Mouse (Mus musculus): ENCODE results near the gene Tatdn2. TPM values are rescaled to one million over a fixed set of nuclear protein-coding genes. Genes with fewer than 3 reads are reported as not detected.

Gene Tatdn2
- polyA plus RNA-seq, 1 experiment = 24.3 TPM

DNA sequence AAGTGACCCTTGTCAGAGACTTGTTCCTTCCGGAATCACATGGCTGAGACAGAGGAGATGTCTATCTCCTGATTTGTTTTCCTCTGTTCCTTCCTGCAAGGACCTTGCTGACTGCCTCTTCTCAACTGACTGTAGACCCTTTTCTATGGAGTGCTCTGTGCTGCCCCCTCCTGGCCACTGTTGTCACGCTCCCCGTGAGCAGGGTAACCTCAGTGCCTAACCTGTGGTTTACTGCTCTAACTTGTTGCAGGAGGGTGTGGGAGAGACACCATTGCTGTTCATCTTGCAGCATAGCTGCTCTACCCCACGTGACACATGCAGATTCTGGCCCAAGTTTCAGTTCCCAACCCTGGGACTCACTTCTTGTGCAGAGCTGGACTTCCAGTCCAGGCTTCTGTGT is 15.6 kb upstream of the Tatdn2 start:
- Histone ChIP-seq H3K4me3 (ENCODE audit: extremely low read depth, insufficient read depth, insufficient read length) (no peak overlapping the region), H3K4me1 (ENCODE audit: control insufficient read depth, insufficient read depth, insufficient read length) (peaks cover 9% of the 10 kb centered on the region; the same call in 1 of the 2 replicates), H3K36me3 (ENCODE audit: control insufficient read depth, insufficient read depth, low read length) (peaks cover 22% of the 10 kb centered on the region), H3K27ac (ENCODE audit: insufficient read depth, low read length) (0 out of 2 replicates have a peak overlapping the region, but pooled peaks have one; percentile 1), H3K27me3 (ENCODE audit: control insufficient read depth, insufficient read depth, low read length) (no peaks in the 10 kb centered on the region)
- 7% methylated on average over 4 of the region's 4 CpGs for WGBS
- DNase-seq (ENCODE audit: low read depth in 1 of 2, low spot score in 2 of 2) = peak; percentile 59 to 88
- peak; percentile 94; the same call in 1 of the 2 replicates for TF ChIP-seq CTCF (IDR thresholded peaks at IDR 0.05; ENCODE audit: extremely low read depth, insufficient read depth, insufficient read length, insufficient replicate concordance)
- TF ChIP-seq POLR2A (IDR thresholded peaks at IDR 0.05; ENCODE audit: low read depth, low read length) = no peak

DNA sequence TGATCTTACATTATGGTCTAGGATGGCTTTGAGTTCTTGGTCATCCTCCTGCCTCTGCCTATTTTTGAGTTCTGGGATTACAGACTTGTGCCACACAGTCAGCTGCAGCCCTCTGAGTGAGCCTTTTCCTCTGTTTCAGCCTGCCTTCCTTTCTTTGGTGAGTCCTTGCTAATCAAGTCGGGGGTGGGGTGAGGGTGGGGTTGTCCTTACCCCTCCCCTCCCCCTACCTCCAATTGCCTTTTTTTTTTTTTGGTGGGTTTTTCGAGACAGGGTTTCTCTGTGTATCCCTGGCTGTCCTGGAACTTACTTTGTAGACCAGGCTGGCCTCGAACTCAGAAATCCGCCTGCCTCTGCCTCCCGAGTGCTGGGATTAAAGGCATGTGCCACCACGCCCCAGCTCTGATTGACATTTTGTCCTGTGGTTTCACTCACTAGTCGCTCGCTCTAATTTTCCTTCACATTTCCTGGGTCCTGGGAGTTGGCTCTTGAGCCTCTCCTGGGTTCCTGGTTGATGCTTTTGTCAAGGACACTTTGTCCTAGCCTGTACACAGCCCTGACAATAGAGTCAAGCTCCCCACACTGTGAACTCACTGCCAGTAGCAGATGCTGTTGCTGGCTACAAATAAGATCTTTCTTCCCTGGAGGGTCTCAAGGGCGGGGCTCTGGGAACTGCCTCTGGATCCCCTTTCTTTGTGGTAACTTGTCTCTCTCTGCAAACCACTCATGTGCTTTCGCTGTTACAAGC is 13.6 kb upstream of the Tatdn2 start:
- no peaks in the 10 kb centered on the region for H3K27me3 ChIP-seq (ENCODE audit: control insufficient read depth, insufficient read depth, low read length)
- TF ChIP-seq POLR2A (IDR thresholded peaks at IDR 0.05; ENCODE audit: low read depth, low read length) (no peak), CTCF (IDR thresholded peaks at IDR 0.05; ENCODE audit: extremely low read depth, insufficient read depth, insufficient read length, insufficient replicate concordance) (no peak)
- no peak overlapping the region for H3K4me3 ChIP-seq (ENCODE audit: extremely low read depth, insufficient read depth, insufficient read length)
- no peak overlapping the region for H3K27ac ChIP-seq (ENCODE audit: insufficient read depth, low read length)
- peaks cover 28% of the 10 kb centered on the region for H3K36me3 ChIP-seq (ENCODE audit: control insufficient read depth, insufficient read depth, low read length)
- DNase-seq (ENCODE audit: low read depth in 1 of 2, low spot score in 2 of 2) = no peak
- WGBS = 90% methylated on average over 10 of the region's 10 CpGs
- H3K4me1 ChIP-seq (ENCODE audit: control insufficient read depth, insufficient read depth, insufficient read length) = peaks cover 3% of the 10 kb centered on the region; the same call in 1 of the 2 replicates

DNA sequence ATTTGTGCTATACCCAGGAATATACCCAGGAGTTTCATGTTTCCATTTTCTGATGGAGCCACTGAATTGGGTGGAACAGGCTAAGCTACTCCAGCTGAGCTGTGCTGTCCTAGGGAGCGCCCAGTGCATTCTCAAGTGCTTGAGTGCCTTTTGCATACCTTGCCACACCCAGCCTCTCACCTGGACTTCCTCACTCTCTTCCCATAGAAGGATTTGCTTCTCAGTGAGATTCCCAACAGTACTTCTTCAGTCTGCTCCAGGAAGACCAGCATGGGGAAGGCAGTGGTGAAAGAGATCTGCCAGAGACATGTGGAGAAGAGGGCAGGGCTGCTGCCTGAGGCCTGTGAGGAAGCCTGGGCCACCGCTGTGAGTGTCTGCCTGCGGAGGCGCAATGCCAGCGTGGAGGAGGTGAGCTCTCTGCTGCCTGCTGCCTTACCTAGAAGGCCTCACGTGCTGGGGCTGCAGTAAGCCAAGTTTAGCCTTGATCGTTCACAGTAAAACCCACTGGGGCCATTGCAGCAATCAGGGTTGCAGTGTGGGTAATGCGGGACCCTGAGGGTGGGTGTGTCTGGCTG is 10.2 kb upstream of the Tatdn2 start:
- no peak for TF ChIP-seq POLR2A (IDR thresholded peaks at IDR 0.05; ENCODE audit: low read depth, low read length)
- DNase-seq (ENCODE audit: low read depth in 1 of 2, low spot score in 2 of 2) = no peak
- no peak overlapping the region for H3K4me3 ChIP-seq (ENCODE audit: extremely low read depth, insufficient read depth, insufficient read length)
- 96% methylated on average over 8 of the region's 8 CpGs for WGBS
- peaks cover 32% of the 10 kb centered on the region for H3K36me3 ChIP-seq (ENCODE audit: control insufficient read depth, insufficient read depth, low read length)
- 0 out of 2 replicates have a peak, but pooled peaks cover 2% of the 10 kb centered on the region for H3K4me1 ChIP-seq (ENCODE audit: control insufficient read depth, insufficient read depth, insufficient read length)
- no peak overlapping the region for H3K27ac ChIP-seq (ENCODE audit: insufficient read depth, low read length)
- no peaks in the 10 kb centered on the region for H3K27me3 ChIP-seq (ENCODE audit: control insufficient read depth, insufficient read depth, low read length)

DNA sequence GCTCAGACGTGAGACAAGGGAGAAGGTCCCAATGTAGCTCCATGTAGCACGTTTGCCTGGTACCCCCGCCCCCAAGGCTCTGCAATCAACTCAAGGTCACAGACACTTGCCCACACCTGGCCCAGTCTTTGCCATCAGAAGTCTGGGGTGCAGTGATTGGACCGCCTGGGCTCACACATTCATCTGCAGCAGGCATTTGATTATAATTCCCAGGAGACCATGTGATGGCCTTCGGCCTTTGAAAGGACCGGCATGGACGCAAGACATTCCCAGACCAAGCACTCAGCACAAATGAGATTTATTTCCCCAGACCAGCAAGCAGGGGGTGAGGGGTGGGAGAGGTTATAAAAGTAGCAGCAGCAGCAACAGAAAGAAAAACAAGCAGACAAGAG is 6.8 kb upstream of the Tatdn2 start:
- TF ChIP-seq POLR2A (IDR thresholded peaks at IDR 0.05; ENCODE audit: low read depth, low read length) (no peak), CTCF (IDR thresholded peaks at IDR 0.05; ENCODE audit: extremely low read depth, insufficient read depth, insufficient read length, insufficient replicate concordance) (no peak)
- DNase-seq (ENCODE audit: low read depth in 1 of 2, low spot score in 2 of 2) = no peak
- peak overlapping the region; percentile 61 for H3K27ac ChIP-seq (ENCODE audit: insufficient read depth, low read length)
- peaks cover 29% of the 10 kb centered on the region for H3K36me3 ChIP-seq (ENCODE audit: control insufficient read depth, insufficient read depth, low read length)
- H3K27me3 ChIP-seq (ENCODE audit: control insufficient read depth, insufficient read depth, low read length) = no peaks in the 10 kb centered on the region
- WGBS = 91% methylated on average over 7 of the region's 7 CpGs
- no peak overlapping the region for H3K4me3 ChIP-seq (ENCODE audit: extremely low read depth, insufficient read depth, insufficient read length)
- peaks cover 5% of the 10 kb centered on the region; the same call in 1 of the 2 replicates for H3K4me1 ChIP-seq (ENCODE audit: control insufficient read depth, insufficient read depth, insufficient read length)

DNA sequence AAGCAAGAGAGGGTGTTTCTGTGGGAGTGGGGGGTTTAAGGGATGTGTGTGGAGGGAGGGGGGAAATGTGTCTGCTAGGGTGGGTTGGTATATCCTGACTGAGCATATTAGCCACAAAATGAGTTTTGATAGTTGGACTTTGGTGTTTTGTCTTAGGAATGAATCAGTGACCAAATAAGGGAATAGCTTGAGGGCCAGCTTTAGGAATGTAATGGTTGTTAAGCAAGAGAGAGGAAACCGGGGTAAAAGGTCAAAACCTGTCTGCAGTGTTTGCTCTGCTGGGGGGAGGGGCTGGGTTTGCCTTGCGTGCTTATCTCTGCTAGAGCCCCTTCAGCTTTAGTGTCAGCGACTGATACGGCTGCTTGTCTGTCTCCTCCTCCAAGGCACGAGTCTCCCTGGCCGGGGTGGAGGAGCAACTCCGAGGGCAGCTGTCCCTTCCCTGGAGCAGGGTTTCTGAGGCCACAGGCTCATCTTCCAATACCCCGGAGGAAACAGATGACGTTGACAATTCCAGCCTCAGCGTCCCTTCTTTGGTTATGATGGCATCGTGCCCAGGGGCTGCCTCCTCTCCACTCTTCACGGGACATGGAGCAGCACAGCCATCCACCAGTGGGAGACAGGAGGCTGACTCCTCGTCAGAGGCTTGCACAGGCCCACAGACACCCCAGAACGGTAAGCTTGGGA is 6.3 kb upstream of the Tatdn2 start:
- H3K36me3 ChIP-seq (ENCODE audit: control insufficient read depth, insufficient read depth, low read length) = peaks cover 25% of the 10 kb centered on the region
- no peaks in the 10 kb centered on the region for H3K27me3 ChIP-seq (ENCODE audit: control insufficient read depth, insufficient read depth, low read length)
- peak overlapping the region; percentile 81 for H3K27ac ChIP-seq (ENCODE audit: insufficient read depth, low read length)
- no peak overlapping the region for H3K4me3 ChIP-seq (ENCODE audit: extremely low read depth, insufficient read depth, insufficient read length)
- H3K4me1 ChIP-seq (ENCODE audit: control insufficient read depth, insufficient read depth, insufficient read length) = peaks cover 5% of the 10 kb centered on the region; the same call in 1 of the 2 replicates
- no peak for TF ChIP-seq CTCF (IDR thresholded peaks at IDR 0.05; ENCODE audit: extremely low read depth, insufficient read depth, insufficient read length, insufficient replicate concordance)
- TF ChIP-seq POLR2A (IDR thresholded peaks at IDR 0.05; ENCODE audit: low read depth, low read length) = no peak
- no peak for DNase-seq (ENCODE audit: low read depth in 1 of 2, low spot score in 2 of 2)
- 59% methylated on average over 14 of the region's 14 CpGs for WGBS

DNA sequence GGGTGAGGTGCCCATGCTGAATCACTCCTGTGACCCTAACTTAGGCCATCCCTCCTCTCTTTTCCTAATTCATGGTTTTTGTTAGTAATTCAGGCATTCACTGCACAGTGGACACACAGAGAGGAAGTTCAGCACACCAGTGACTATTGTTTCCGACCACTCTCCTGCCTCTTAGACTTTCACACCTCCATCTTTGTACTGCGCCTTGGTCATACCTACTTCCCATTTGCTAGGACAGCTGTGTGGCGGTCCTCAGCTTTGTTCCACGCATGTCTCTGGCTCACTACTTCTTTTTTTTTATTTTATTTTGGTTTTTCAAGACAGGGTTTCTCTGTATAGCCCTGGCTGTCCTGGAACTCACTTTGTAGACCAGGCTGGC is 5.8 kb upstream of the Tatdn2 start:
- Histone ChIP-seq H3K4me3 (ENCODE audit: extremely low read depth, insufficient read depth, insufficient read length) (no peak overlapping the region), H3K36me3 (ENCODE audit: control insufficient read depth, insufficient read depth, low read length) (peaks cover 23% of the 10 kb centered on the region), H3K27me3 (ENCODE audit: control insufficient read depth, insufficient read depth, low read length) (no peaks in the 10 kb centered on the region), H3K27ac (ENCODE audit: insufficient read depth, low read length) (peak overlapping the region; percentile 81), H3K4me1 (ENCODE audit: control insufficient read depth, insufficient read depth, insufficient read length) (peaks cover 5% of the 10 kb centered on the region; the same call in 1 of the 2 replicates)
- 54% methylated on average over 4 of the region's 4 CpGs for WGBS
- no peak for DNase-seq (ENCODE audit: low read depth in 1 of 2, low spot score in 2 of 2)
- TF ChIP-seq CTCF (IDR thresholded peaks at IDR 0.05; ENCODE audit: extremely low read depth, insufficient read depth, insufficient read length, insufficient replicate concordance) = no peak
- no peak for TF ChIP-seq POLR2A (IDR thresholded peaks at IDR 0.05; ENCODE audit: low read depth, low read length)
